Mouse (Mus musculus): ENCODE measurements at regions not wholly inside any gene's neighbourhood (a gene's known extent, or its start where the extent isn't known, plus 50 kb on each side); places are given as distances from the start of the nearest gene placed in this dataset.

GRCm38 (mm10) chr10:3630763-3631223, 90.8 kb downstream of the Iyd start:
- WGBS, result 59% methylated on average over 5 of the region's 5 CpGs
- Histone ChIP-seq H3K4me1 (peaks cover 14% of the 10 kb centered on the region), H3K27me3 (ENCODE audit: low read depth, poor library complexity, severe bottlenecking) (no peaks in the 10 kb centered on the region), H3K9me3 (replicated peaks) (no peaks in the 10 kb centered on the region), H3K27ac (no peak overlapping the region), H3K4me3 (no peak overlapping the region), H3K36me3 (no peaks in the 10 kb centered on the region)
- no peak for DNase-seq (ENCODE audit: low spot score)

DNA sequence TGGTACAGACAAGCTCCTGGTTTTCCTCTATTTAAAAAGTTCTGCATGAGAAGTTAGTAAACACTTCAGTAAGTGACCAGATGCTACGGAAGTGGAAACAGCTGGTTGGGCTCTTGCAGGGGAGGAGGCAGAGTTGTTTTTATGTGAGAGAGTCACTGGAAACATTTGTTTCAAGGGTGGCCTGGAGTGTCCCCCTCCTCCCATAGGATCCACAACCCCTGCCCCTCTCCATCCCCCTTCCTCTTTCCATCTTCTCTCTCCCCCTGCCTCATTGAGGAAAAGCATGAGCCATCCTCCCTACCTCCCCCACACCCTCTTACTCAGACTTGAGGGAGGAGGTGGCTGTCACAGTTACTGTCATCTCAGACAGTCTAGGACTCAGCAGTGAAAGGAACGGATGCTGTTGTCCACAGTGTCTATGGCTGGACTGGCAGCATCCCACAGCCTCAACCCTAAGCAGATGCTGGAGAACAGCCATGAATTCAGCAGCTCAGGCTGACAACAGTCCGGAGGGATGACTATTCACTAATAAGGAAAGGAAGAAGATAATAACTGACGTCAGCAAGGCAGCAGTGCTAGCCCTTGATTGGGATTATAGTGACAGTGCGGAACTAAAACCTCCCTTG, 93.9 kb downstream of the Iyd start:
- H3K36me3 ChIP-seq, result no peaks in the 10 kb centered on the region
- WGBS, result 57% methylated on average over 5 of the region's 5 CpGs
- no peaks in the 10 kb centered on the region for H3K9me3 ChIP-seq (replicated peaks)
- H3K27me3 ChIP-seq (ENCODE audit: low read depth, poor library complexity, severe bottlenecking), result no peaks in the 10 kb centered on the region
- H3K4me1 ChIP-seq, result peaks cover 14% of the 10 kb centered on the region
- H3K27ac ChIP-seq, result 0 out of 2 replicates have a peak overlapping the region, but pooled peaks have one; percentile 25
- no peak overlapping the region for H3K4me3 ChIP-seq
- peak; percentile 47 for DNase-seq (ENCODE audit: low spot score)

GRCm38 (mm10) chr10:3644111-3644510, 96.1 kb upstream of the Plekhg1 start:
- Histone ChIP-seq H3K27me3 (ENCODE audit: low read depth, poor library complexity, severe bottlenecking) (no peaks in the 10 kb centered on the region), H3K4me1 (no peaks in the 10 kb centered on the region), H3K27ac (no peak overlapping the region), H3K9me3 (replicated peaks) (no peaks in the 10 kb centered on the region), H3K36me3 (no peaks in the 10 kb centered on the region), H3K4me3 (no peak overlapping the region)
- WGBS, result 81% methylated on average over 5 of the region's 5 CpGs
- DNase-seq (ENCODE audit: low spot score), result no peak

- H3K27ac ChIP-seq, result no peak overlapping the region
Measured at GRCm38 (mm10) chr10:3645030-3645429, 95.1 kb upstream of the Plekhg1 start.

DNA sequence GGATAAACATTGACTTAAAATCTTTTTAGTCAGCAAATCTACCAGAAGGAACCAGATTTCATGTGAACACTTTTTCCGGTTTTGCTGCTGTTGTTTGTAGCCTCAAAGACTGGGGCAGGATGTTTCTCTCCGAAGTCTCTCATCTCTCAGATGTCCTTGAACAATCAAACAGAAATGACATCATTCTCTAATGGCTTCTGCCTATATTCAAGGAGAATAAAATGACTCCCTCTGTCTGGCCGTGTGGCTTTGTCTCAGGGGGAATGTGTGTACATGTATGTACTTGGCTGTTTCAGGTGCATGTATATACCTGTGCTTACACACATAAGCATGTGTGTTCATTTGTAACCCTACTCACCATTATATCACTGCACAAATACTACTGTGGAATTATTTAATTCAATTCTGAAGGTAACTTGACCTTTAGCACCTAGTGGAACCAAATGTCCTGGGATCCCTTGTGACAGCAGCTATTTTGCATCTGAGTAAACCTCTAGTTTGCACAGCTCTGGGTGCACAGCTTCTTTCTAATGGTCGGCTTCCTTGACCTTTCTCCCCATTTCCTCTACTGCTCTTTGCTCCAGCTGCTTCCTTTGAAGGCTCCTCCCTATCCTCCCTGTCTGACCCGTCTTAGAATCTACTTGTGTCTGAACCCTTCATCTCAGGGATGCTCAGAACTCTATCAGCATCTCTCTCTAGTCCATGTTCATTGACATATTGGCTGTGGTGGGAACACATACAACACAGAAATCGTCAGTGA, 93.8 kb upstream of the Plekhg1 start:
- no peak for DNase-seq (ENCODE audit: low spot score)
- no peaks in the 10 kb centered on the region for H3K4me1 ChIP-seq
- WGBS, result 82% methylated on average over 6 of the region's 6 CpGs

More at GRCm38 (mm10) chr10:3645030-3645429, 95.1 kb upstream of the Plekhg1 start:
- Histone ChIP-seq H3K4me1 (no peaks in the 10 kb centered on the region), H3K27me3 (ENCODE audit: low read depth, poor library complexity, severe bottlenecking) (no peaks in the 10 kb centered on the region), H3K9me3 (replicated peaks) (no peaks in the 10 kb centered on the region), H3K4me3 (no peak overlapping the region), H3K36me3 (no peaks in the 10 kb centered on the region)
- 71% methylated on average over 5 of the region's 5 CpGs for WGBS
- DNase-seq (ENCODE audit: low spot score), result no peak

DNA sequence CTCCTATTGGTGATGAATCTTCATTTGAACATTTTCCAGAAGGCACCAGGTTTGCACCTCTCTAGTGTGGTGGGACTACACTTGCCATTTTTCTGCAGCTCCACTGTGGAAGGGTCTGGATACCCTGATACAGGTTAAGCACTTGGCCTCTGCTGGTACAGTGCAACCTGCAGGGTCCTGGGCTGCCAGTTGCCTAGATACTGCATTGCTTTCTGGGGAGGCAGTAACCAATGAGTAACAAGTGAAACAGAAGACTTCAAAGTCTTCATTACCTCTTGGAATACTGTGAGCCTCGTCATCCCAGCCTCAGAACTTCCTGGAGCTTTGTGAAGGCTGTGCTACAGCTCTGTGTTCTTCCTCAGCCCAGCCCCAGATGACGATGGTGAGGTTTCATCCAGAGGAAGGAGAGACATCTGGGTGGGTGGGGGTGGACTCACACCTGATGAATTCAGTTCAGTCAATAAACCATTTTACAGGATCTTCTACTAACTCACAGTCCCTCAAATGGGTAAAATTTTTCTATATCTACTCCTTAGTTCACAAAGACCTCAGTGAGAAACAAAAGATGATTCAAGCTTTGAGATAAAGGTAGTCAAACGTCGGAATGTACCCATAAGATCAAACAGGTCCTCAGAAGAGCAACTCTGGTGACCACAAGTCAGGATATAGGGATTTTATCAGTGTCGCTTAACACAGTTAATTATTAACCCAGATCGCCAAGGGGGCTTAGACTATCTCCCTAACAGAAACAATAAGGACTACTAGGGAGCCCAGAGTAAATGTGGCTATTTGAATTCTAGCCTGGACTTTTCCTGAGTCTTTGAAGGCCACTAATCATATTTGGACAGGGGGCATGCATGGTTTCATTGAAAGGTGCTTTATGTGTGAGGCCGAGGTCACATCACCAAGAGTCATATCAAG, 92.1 kb upstream of the Plekhg1 start:
- WGBS, result 82% methylated on average over 7 of the region's 7 CpGs
- no peaks in the 10 kb centered on the region for H3K9me3 ChIP-seq (replicated peaks)
- no peak for DNase-seq (ENCODE audit: low spot score)
- H3K36me3 ChIP-seq, result no peaks in the 10 kb centered on the region
- H3K4me1 ChIP-seq, result no peaks in the 10 kb centered on the region
- no peak overlapping the region for H3K27ac ChIP-seq
- no peaks in the 10 kb centered on the region for H3K27me3 ChIP-seq (ENCODE audit: low read depth, poor library complexity, severe bottlenecking)
- no peak overlapping the region for H3K4me3 ChIP-seq

More for the DNA sequence above, 93.8 kb upstream of the Plekhg1 start:
- Histone ChIP-seq H3K4me3 (no peak overlapping the region), H3K27ac (no peak overlapping the region), H3K27me3 (ENCODE audit: low read depth, poor library complexity, severe bottlenecking) (no peaks in the 10 kb centered on the region), H3K9me3 (replicated peaks) (no peaks in the 10 kb centered on the region), H3K36me3 (no peaks in the 10 kb centered on the region)

GRCm38 (mm10) chr10:3649983-3650382, 90.2 kb upstream of the Plekhg1 start:
- no peaks in the 10 kb centered on the region for H3K4me1 ChIP-seq
- H3K27me3 ChIP-seq (ENCODE audit: low read depth, poor library complexity, severe bottlenecking), result no peaks in the 10 kb centered on the region
- no peak overlapping the region for H3K27ac ChIP-seq
- H3K4me3 ChIP-seq, result no peak overlapping the region
- 72% methylated on average over 1 of the region's 1 CpGs for WGBS
- no peak for DNase-seq (ENCODE audit: low spot score)
- H3K9me3 ChIP-seq (replicated peaks), result no peaks in the 10 kb centered on the region
- no peaks in the 10 kb centered on the region for H3K36me3 ChIP-seq

GRCm38 (mm10) chr10:3650561-3650960, 89.6 kb upstream of the Plekhg1 start:
- H3K4me3 ChIP-seq, result no peak overlapping the region
- no peaks in the 10 kb centered on the region for H3K4me1 ChIP-seq
- no peaks in the 10 kb centered on the region for H3K27me3 ChIP-seq (ENCODE audit: low read depth, poor library complexity, severe bottlenecking)
- 78% methylated on average over 6 of the region's 6 CpGs for WGBS
- DNase-seq (ENCODE audit: low spot score), result no peak
- no peaks in the 10 kb centered on the region for H3K36me3 ChIP-seq
- H3K9me3 ChIP-seq (replicated peaks), result no peaks in the 10 kb centered on the region
- no peak overlapping the region for H3K27ac ChIP-seq

DNA sequence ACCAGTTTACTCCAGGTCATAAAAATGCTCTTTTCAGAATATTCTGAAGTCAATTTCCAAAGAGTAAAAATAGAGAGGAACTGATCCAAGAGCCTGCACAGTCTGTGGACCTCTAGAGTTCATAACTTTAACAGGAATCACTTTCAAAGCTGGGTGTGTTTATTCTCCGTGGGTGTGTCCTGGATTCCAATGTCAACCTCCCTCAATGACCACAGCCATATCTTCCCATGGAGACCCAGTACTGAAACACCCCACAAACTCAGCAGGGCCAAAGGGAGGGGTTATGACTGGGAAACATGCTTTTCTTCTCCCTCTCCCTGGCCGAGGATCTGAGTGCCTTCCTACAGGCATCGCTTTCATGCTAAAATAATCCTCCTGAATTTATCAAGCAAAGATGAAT, 87.6 kb upstream of the Plekhg1 start:
- no peak overlapping the region for H3K27ac ChIP-seq
- H3K9me3 ChIP-seq (replicated peaks), result no peaks in the 10 kb centered on the region
- DNase-seq (ENCODE audit: low spot score), result no peak
- 92% methylated on average over 3 of the region's 3 CpGs for WGBS
- H3K4me3 ChIP-seq, result no peak overlapping the region
- no peaks in the 10 kb centered on the region for H3K4me1 ChIP-seq
- no peaks in the 10 kb centered on the region for H3K36me3 ChIP-seq
- H3K27me3 ChIP-seq (ENCODE audit: low read depth, poor library complexity, severe bottlenecking), result no peaks in the 10 kb centered on the region

DNA sequence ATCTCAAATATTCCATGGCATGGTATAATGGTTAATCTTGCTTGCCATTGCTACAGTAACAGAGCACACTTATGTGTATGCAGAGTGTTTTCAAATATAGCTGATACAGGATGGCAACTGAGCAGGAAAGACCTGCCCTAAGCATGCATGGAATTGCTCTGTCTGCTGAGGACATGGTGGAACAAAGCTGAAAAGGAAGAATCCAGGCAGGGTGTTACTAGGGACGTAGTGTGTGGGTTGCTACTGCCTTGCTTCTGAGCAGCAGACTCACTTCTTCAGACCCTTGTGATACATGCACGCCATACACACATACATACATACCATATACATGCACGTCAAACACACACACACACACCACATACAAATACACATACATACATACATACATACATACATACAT, 84.1 kb upstream of the Plekhg1 start:
- Histone ChIP-seq H3K27me3 (ENCODE audit: low read depth, poor library complexity, severe bottlenecking) (no peaks in the 10 kb centered on the region), H3K4me1 (no peaks in the 10 kb centered on the region), H3K36me3 (no peaks in the 10 kb centered on the region), H3K27ac (no peak overlapping the region), H3K4me3 (no peak overlapping the region), H3K9me3 (replicated peaks) (no peaks in the 10 kb centered on the region)
- 97% methylated on average over 3 of the region's 3 CpGs for WGBS
- no peak for DNase-seq (ENCODE audit: low spot score)

GRCm38 (mm10) chr10:3662156-3662555, 78.0 kb upstream of the Plekhg1 start:
- H3K4me1 ChIP-seq, result no peaks in the 10 kb centered on the region
- H3K27me3 ChIP-seq (ENCODE audit: low read depth, poor library complexity, severe bottlenecking), result no peaks in the 10 kb centered on the region
- no peak overlapping the region for H3K4me3 ChIP-seq
- H3K9me3 ChIP-seq (replicated peaks), result no peaks in the 10 kb centered on the region
- no peak overlapping the region for H3K27ac ChIP-seq
- DNase-seq (ENCODE audit: low spot score), result no peak
- WGBS, result 88% methylated on average over 2 of the region's 2 CpGs
- no peaks in the 10 kb centered on the region for H3K36me3 ChIP-seq

DNA sequence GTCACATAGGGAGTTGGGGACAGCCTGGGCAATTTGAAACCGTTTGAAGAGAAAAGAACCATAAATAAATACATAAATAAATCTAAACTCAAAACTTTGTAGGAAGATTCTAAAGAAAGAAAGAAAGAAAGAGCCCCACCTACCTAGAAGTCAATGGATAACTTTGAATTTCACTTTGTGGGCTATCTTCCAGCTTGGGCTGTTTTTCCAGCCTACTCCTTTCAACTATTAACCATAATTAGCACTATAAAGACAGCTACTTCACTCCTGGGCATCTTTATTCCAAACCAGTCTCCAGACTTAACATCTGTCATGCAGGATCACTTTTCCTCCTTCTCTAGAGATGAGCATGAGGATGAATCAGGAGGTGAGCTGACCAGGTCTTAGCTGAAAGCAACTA, 77.6 kb upstream of the Plekhg1 start:
- WGBS, result 75% methylated on average over 1 of the region's 1 CpGs
- Histone ChIP-seq H3K4me3 (no peak overlapping the region), H3K27ac (no peak overlapping the region), H3K36me3 (no peaks in the 10 kb centered on the region), H3K27me3 (ENCODE audit: low read depth, poor library complexity, severe bottlenecking) (no peaks in the 10 kb centered on the region), H3K4me1 (no peaks in the 10 kb centered on the region), H3K9me3 (replicated peaks) (no peaks in the 10 kb centered on the region)
- DNase-seq (ENCODE audit: low spot score), result no peak

- Histone ChIP-seq H3K4me1 (no peaks in the 10 kb centered on the region), H3K4me3 (no peak overlapping the region), H3K9me3 (replicated peaks) (no peaks in the 10 kb centered on the region), H3K27me3 (ENCODE audit: low read depth, poor library complexity, severe bottlenecking) (no peaks in the 10 kb centered on the region), H3K27ac (no peak overlapping the region), H3K36me3 (no peaks in the 10 kb centered on the region)
- DNase-seq (ENCODE audit: low spot score), result no peak
Measured at GRCm38 (mm10) chr10:3663296-3663695, 76.9 kb upstream of the Plekhg1 start.
